Mouse (Mus musculus): ENCODE measurements around the gene Elmod2. TPM values are rescaled to one million over a fixed set of nuclear protein-coding genes. Genes with fewer than 3 reads are reported as not detected.

Elmod2 gene
- total and polyA plus RNA-seq, 3 experiments: 6.6 to 9.8 (median 7.7) TPM

DNA sequence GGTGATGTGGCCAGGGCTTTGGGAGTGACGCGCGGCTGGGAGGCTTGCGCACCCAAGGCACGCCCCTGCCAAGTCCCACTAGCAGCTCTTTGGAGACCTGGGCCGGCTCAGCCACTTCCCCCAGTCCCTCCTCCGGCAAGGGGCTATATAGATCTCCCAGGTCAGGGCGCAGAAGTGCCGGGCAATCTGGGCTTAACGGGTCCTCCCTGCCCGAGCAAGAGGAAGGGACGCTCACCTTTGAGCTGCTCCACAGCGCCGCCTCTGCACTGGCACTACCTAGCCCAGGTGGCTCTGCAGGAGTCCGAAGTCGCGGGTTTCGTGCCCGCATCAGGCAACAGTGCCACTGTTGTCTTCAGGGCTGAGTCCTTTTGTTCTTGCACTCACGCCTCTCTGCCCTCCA, 42.1 kb downstream of the Elmod2 start, which contains the start of gene Ucp1:
Gene Ucp1, plus strand, starts transcription at position 177 of the 400 bp plus-strand sequence.
- no peaks in the 10 kb centered on the region for H3K36me3 ChIP-seq (replicated peaks in 1 of 2; ENCODE audit: control insufficient read depth in 1 of 2, insufficient read depth in 1 of 2, low read length in 1 of 2)
- no peak within 1 kb of the TSS for H3K4me3 ChIP-seq (replicated peaks in 1 of 3; ENCODE audit: low read depth in 2 of 3, low read length in 2 of 3, poor library complexity in 1 of 3)
- no peaks in the 10 kb centered on the region for H3K79me2 ChIP-seq (replicated peaks; ENCODE audit: control insufficient read depth, extremely low read depth, insufficient read depth, poor library complexity, severe bottlenecking)
- H3K27me3 ChIP-seq (replicated peaks): no peaks in the 10 kb centered on the region
- in situ Hi-C loops (cut with MboI; ENCODE audit: low pct_ligation_motif_present, low pct_unique_long_range_greater_than_20kb, low sequenced_read_pairs) (no loop called here), dilution Hi-C loops (cut with MboI; ENCODE audit: extremely low pct_ligation_motif_present, extremely low pct_unique_long_range_greater_than_20kb, low sequenced_read_pairs) (no loop called here)
- TF ChIP-seq UBTF (IDR thresholded peaks at IDR 0.05; ENCODE audit: low read depth, low read length) (no peak), JUND (conservative IDR thresholded peaks at IDR 0.05; ENCODE audit: low read depth, low read length) (no peak), CTCF (conservative IDR thresholded peaks at IDR 0.05 in 1 of 2, IDR thresholded peaks at IDR 0.05 in 1 of 2; ENCODE audit: low read depth in 2 of 2, low read length in 2 of 2) (no peak), JUN (IDR thresholded peaks at IDR 0.05; ENCODE audit: insufficient read depth, low read depth, low read length) (no peak), ZKSCAN1 (IDR thresholded peaks at IDR 0.05; ENCODE audit: borderline replicate concordance, low read depth, low read length) (no peak), MYC (IDR thresholded peaks at IDR 0.05; ENCODE audit: low read depth, low read length) (no peak), RCOR1 (conservative IDR thresholded peaks at IDR 0.05; ENCODE audit: low read depth, low read length) (no peak), MAX (IDR thresholded peaks at IDR 0.05; ENCODE audit: low read length) (no peak)
- H3K4me1 ChIP-seq (ENCODE audit: control insufficient read depth in 1 of 2, insufficient read depth in 2 of 2): peaks cover 0 to 4% of the 10 kb centered on the region in 2 experiments; a peak in 1 of 4 replicates
- DNase-seq (ENCODE audit: extremely low read depth): no peak
- no peak within 1 kb of the TSS for H3K9ac ChIP-seq (ENCODE audit: insufficient read depth, low read depth)
- no peak within 1 kb of the TSS for H3K27ac ChIP-seq (ENCODE audit: insufficient read depth, low read depth)
- H3K9me3 ChIP-seq (replicated peaks; ENCODE audit: low read length): no peaks in the 10 kb centered on the region
- peak within 1 kb of the TSS; percentile 17; the same call in 1 of the 2 replicates for H3K4me2 ChIP-seq (ENCODE audit: insufficient read depth, low read depth, poor library complexity, severe bottlenecking)

DNA sequence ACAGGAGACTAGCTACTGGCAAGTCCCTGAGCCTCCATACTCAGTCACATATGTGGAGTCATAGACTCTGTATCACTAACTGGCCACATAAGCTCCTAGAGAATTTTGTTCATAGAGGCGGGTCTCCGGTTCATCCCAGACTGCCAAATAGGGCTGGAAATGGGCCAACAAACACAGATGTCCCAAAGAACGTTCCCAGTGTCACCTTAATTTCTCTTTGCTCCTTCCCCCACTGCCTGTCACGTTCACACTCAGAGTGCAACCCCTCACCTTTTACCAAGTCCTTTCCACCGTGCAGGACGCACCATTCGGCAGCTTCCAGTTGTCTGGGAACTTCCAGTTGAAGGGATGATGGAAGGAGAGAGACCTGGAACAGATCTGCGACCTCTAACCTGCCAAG, 46.9 kb downstream of the Elmod2 start:
- no peaks in the 10 kb centered on the region for H3K36me3 ChIP-seq (replicated peaks in 1 of 2; ENCODE audit: control insufficient read depth in 1 of 2, insufficient read depth in 1 of 2, low read length in 1 of 2)
- TF ChIP-seq ZKSCAN1 (IDR thresholded peaks at IDR 0.05; ENCODE audit: borderline replicate concordance, low read depth, low read length): no peak
- no peak for TF ChIP-seq UBTF (IDR thresholded peaks at IDR 0.05; ENCODE audit: low read depth, low read length)
- no peak for TF ChIP-seq NELFE (IDR thresholded peaks at IDR 0.05; ENCODE audit: low read depth, low read length)
- no peak for TF ChIP-seq GABPA (IDR thresholded peaks at IDR 0.05; ENCODE audit: insufficient replicate concordance, low read depth, low read length)
- TF ChIP-seq ZC3H11A (IDR thresholded peaks at IDR 0.05; ENCODE audit: low read depth, low read length): no peak
- TF ChIP-seq CTCF (conservative IDR thresholded peaks at IDR 0.05 in 1 of 2, IDR thresholded peaks at IDR 0.05 in 1 of 2; ENCODE audit: low read depth in 2 of 2, low read length in 2 of 2): no peak
- TF ChIP-seq JUND (conservative IDR thresholded peaks at IDR 0.05; ENCODE audit: low read depth, low read length): no peak
- TF ChIP-seq BHLHE40 (IDR thresholded peaks at IDR 0.05; ENCODE audit: low read depth, low read length): no peak
- no peak for TF ChIP-seq IRF4 (IDR thresholded peaks at IDR 0.05; ENCODE audit: low read depth, low read length)
- no peak for TF ChIP-seq RAD21 (IDR thresholded peaks at IDR 0.05; ENCODE audit: low read depth, low read length)
- TF ChIP-seq MXI1 (IDR thresholded peaks at IDR 0.05; ENCODE audit: low read depth, low read length): no peak
- no peak for TF ChIP-seq MAZ (IDR thresholded peaks at IDR 0.05; ENCODE audit: low read depth, low read length)
- no peak for TF ChIP-seq HCFC1 (IDR thresholded peaks at IDR 0.05; ENCODE audit: low read depth, low read length)
- TF ChIP-seq POLR2AphosphoS2 (IDR thresholded peaks at IDR 0.05; ENCODE audit: low read depth, low read length): no peak
- no peaks in the 10 kb centered on the region for H3K9me3 ChIP-seq (replicated peaks; ENCODE audit: low read length)
- no peaks in the 10 kb centered on the region for H3K79me2 ChIP-seq (replicated peaks; ENCODE audit: control insufficient read depth, extremely low read depth, insufficient read depth, poor library complexity, severe bottlenecking)
- peaks cover 2 to 4% of the 10 kb centered on the region in 2 experiments; a peak in 1 of 4 replicates for H3K4me1 ChIP-seq (ENCODE audit: control insufficient read depth in 1 of 2, insufficient read depth in 2 of 2)
- in situ Hi-C loops (cut with MboI; ENCODE audit: low pct_ligation_motif_present, low pct_unique_long_range_greater_than_20kb, low sequenced_read_pairs): no loop called here
- no peak overlapping the region for H3K9ac ChIP-seq (ENCODE audit: insufficient read depth, low read depth)
- H3K4me3 ChIP-seq (replicated peaks in 1 of 3; ENCODE audit: low read depth in 2 of 3, low read length in 2 of 3, poor library complexity in 1 of 3): no peak overlapping the region
- H3K4me2 ChIP-seq (ENCODE audit: insufficient read depth, low read depth, poor library complexity, severe bottlenecking): no peak overlapping the region
- no peak for DNase-seq (ENCODE audit: extremely low read depth)
- no peaks in the 10 kb centered on the region for H3K27me3 ChIP-seq (replicated peaks)
- dilution Hi-C loops (cut with MboI; ENCODE audit: extremely low pct_ligation_motif_present, extremely low pct_unique_long_range_greater_than_20kb, low sequenced_read_pairs): no loop called here
- no peak overlapping the region for H3K27ac ChIP-seq (ENCODE audit: insufficient read depth, low read depth)
